Mouse (Mus musculus) myocyte (in vitro differentiated cells): ENCODE results near the gene Emsy.

ENCODE experiments used
- CEBPB ChIP-seq: IDR thresholded peaks from 2 replicates; pipeline ENCODE4 v1.6.1; 2011; ENCODE audit warnings: mild to moderate bottlenecking, moderate library complexity; ENCODE audit not compliant: poor library complexity, insufficient read depth, severe bottlenecking
- E2F4 ChIP-seq: IDR thresholded peaks from one replicate; pipeline ENCODE4 v1.6.1; 2011; ENCODE audit warnings: mild to moderate bottlenecking, control low read depth, moderate library complexity; ENCODE audit not compliant: insufficient read depth
- MAX ChIP-seq: IDR thresholded peaks from one replicate; pipeline ENCODE4 v1.6.1; 2011; ENCODE audit warnings: low read depth, mild to moderate bottlenecking, control low read depth
- MYOD1 ChIP-seq, 3 experiments: IDR thresholded peaks; one replicate each; pipeline ENCODE4 v1.6.1; 2011; ENCODE audit warnings: control low read depth in 2 of 3, low read depth in 2 of 3, mild to moderate bottlenecking in 2 of 3, moderate library complexity in 1 of 3; ENCODE audit not compliant: insufficient read length in 2 of 3, control insufficient read depth in 1 of 3
- MYOG ChIP-seq, 3 experiments: IDR thresholded peaks; one replicate each; pipeline ENCODE4 v1.6.1; 2011; ENCODE audit warnings: control low read depth in 2 of 3, low read depth in 2 of 3, mild to moderate bottlenecking in 2 of 3; ENCODE audit not compliant: insufficient read length in 2 of 3, control insufficient read depth in 1 of 3, insufficient read depth in 1 of 3
- POLR2A ChIP-seq: IDR thresholded peaks from one replicate; pipeline ENCODE4 v1.6.1; 2011; ENCODE audit warnings: low read depth, mild to moderate bottlenecking, control low read depth, moderate library complexity; ENCODE audit not compliant: insufficient read length
- POLR2AphosphoS2 ChIP-seq: IDR thresholded peaks from one replicate; pipeline ENCODE4 v1.6.1; 2011; ENCODE audit warnings: low read depth, control low read depth; ENCODE audit not compliant: insufficient read length
- REST ChIP-seq: IDR thresholded peaks from one replicate; pipeline ENCODE4 v1.6.1; 2011; ENCODE audit warnings: mild to moderate bottlenecking, control low read depth, moderate library complexity; ENCODE audit not compliant: insufficient read depth, insufficient read length
- SRF ChIP-seq: IDR thresholded peaks from one replicate; pipeline ENCODE4 v1.6.1; 2011; ENCODE audit warnings: low read depth; ENCODE audit not compliant: control insufficient read depth, insufficient read length
- TCF12 ChIP-seq: IDR thresholded peaks from one replicate; pipeline ENCODE4 v1.6.1; 2011; ENCODE audit warnings: mild to moderate bottlenecking, control low read depth; ENCODE audit not compliant: poor library complexity, insufficient read depth, severe bottlenecking
- TCF3 ChIP-seq: IDR thresholded peaks from one replicate; pipeline ENCODE4 v1.6.1; 2011; ENCODE audit warnings: low read depth, control low read depth; ENCODE audit not compliant: insufficient read length
- USF1 ChIP-seq: IDR thresholded peaks from one replicate; pipeline ENCODE4 v1.6.1; 2011; ENCODE audit warnings: low read depth, mild to moderate bottlenecking, control low read depth, moderate library complexity

- TF ChIP-seq POLR2A (no peak), USF1 (no peak), MYOD1 (IDR thresholded peaks at IDR 0.05; ENCODE audit: control insufficient read depth in 1 of 3, insufficient read length in 2 of 3, low read depth in 2 of 3) (no peak), MAX (no peak), E2F4 (no peak), REST (no peak), MYOG (IDR thresholded peaks at IDR 0.05; ENCODE audit: control insufficient read depth in 1 of 3, insufficient read depth in 1 of 3, insufficient read length in 2 of 3, low read depth in 2 of 3) (no peak), POLR2AphosphoS2 (no peak), TCF12 (no peak), TCF3 (no peak), CEBPB (no peak), SRF (no peak)
Measured at GRCm38 (mm10) chr7:98665726-98666125, 9.1 kb upstream of the Emsy start.
